Mouse (Mus musculus) cortical plate, adult 2 months (tissue): Measurements from ENCODE around the gene Arid5b. TPM values are rescaled to one million over a fixed set of nuclear protein-coding genes. Genes with fewer than 3 reads are reported as not detected.

ENCODE experiments used
- H3K27ac ChIP-seq: fragments of 200-500 bp; 2 replicates; pipeline ENCODE4 v1.5.1; 2012; ENCODE audit warnings: low read length, control low read depth, inconsistent platforms; ENCODE audit not compliant: insufficient read depth
- H3K4me1 ChIP-seq: fragments of 200-500 bp; 2 replicates; pipeline ENCODE4 v1.6.1; 2011; ENCODE audit warnings: low read length; ENCODE audit not compliant: control insufficient read depth, insufficient read depth
- H3K4me3 ChIP-seq: fragments of 200-500 bp; 2 replicates; pipeline ENCODE4 v1.5.1; 2011; ENCODE audit warnings: mild to moderate bottlenecking, low read length, control low read depth; ENCODE audit not compliant: insufficient read depth
- CTCF ChIP-seq: fragments of 200-500 bp; IDR thresholded peaks from 2 replicates; pipeline ENCODE4 v1.5.1; 2011; ENCODE audit warnings: mild to moderate bottlenecking, control low read depth, low read length; ENCODE audit not compliant: insufficient read depth; ENCODE audit errors: extremely low read depth
- POLR2A ChIP-seq: fragments of 200-500 bp; IDR thresholded peaks from 2 replicates; pipeline ENCODE4 v1.6.1; 2011; ENCODE audit warnings: mild to moderate bottlenecking, low read length, control low read depth; ENCODE audit not compliant: insufficient read depth; ENCODE audit errors: extremely low read depth
- polyA plus RNA-seq: library from polyadenylated mRNA; depleted of rRNA; stranded (reverse); fragments of >200 nt; gene quantifications from 2 replicates; pipeline ENCODE4 v1.2.3, GENCODE M21; 2012

Arid5b gene
- polyA plus RNA-seq, 1 experiment: 11.7 TPM

DNA sequence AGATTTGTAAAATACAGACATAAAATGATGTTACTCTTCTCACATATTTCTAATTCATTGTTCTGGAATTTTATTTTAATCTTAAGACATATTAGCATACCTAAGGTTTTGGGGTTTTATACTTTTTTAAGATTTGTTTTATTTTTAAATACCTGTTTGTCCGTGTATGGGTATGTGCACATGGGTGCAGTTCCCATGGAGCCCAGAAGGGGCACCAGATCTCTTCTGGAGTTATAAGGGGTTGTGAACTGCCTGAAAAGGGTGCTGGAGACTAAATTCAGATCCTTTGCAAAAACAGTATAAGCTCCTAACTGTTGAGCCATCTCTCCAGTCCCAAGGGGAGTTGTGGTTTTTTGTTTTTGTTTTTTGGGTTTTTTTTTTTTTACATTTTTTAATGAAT is 220.2 kb downstream of the Arid5b start:
- Histone ChIP-seq H3K4me1 (no peaks in the 10 kb centered on the region; the same call in 1 of the 2 replicates), H3K27ac (no peak overlapping the region), H3K4me3 (no peak overlapping the region)
- TF ChIP-seq CTCF (no peak), POLR2A (no peak)

DNA sequence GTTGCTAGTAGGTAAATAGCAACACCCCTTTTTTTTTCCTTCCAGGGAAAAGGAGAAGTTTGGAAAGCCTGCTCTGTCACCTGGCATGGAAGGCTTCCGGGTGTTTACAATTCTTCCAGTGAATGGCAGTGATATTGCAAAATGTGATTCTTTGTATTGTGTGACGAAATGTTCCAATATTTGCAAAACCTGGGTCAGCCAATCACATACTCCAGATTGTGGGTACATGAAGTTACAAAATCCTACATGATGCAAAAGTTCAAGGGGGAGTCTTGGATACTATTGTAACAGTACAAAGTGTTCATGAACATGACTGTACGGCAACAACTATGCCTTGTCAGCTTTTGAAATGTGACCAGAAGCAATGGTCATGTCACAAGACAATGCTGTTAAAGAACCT is 220.7 kb downstream of the Arid5b start:
- Histone ChIP-seq H3K4me3 (no peak overlapping the region), H3K27ac (no peak overlapping the region), H3K4me1 (no peaks in the 10 kb centered on the region; the same call in 1 of the 2 replicates)
- TF ChIP-seq CTCF (no peak), POLR2A (no peak)

DNA sequence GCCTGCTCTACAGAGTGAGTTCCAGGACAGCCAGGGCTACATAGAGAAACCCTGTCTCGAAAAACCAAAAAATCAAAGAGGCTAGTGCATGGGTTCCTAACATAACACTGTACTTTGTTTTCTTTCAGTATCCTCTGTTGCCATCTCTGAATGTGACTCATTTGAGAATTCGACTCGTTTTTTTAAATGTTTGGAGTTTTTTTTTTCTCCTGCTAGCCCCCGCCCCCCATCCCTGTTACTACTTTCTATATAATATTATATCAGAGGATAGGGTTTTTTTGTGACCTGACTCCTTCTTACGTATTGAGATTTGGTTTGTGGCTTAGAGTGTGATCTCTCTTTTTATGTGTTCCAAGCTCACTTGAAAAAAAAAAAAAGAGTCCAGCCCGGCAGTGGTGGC is 223.8 kb downstream of the Arid5b start:
- Histone ChIP-seq H3K4me3 (no peak overlapping the region), H3K4me1 (no peaks in the 10 kb centered on the region), H3K27ac (no peak overlapping the region)
- TF ChIP-seq POLR2A (no peak), CTCF (no peak)

DNA sequence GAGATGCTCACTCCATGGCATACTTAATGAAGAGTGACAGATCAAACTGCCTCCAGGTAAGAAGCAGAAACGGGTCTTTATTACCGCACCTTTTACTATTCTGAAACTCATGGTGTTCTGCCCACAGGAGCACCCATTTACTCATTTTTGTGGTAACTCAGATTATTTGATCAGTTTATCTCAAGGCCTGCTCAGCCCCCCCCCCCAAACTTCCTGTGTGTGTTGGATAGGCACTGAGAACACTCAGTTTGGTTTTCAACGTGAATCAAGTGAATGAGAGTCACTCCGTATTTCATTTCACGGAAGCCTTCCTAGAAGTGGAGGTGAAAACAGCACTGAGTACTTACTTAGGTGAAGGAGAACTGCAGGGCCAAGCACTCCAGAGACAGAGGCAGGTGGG is 224.4 kb downstream of the Arid5b start:
- TF ChIP-seq POLR2A (no peak), CTCF (no peak)
- H3K27ac ChIP-seq: no peak overlapping the region
- H3K4me3 ChIP-seq: no peak overlapping the region
- no peaks in the 10 kb centered on the region for H3K4me1 ChIP-seq

DNA sequence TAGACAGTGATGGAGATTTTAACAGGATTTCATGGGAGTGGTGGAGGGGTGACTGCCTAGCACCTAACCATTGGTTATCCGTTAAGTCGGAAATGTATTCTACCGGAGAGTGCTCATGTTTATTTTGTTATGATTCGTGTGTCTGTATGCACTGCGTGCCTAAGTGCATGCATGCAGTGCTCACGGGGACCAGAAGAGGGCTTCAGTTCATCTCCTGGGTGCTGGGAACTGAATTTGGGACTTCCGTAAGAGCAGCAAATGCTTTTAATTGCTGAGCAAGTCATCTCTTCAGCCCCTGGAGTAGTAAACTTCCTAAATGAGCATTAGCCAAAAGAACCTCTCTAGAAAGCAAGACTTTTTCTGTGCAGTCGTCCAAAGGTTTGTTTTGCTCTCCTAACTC is 226.2 kb downstream of the Arid5b start:
- Histone ChIP-seq H3K4me3 (no peak overlapping the region), H3K27ac (no peak overlapping the region), H3K4me1 (no peaks in the 10 kb centered on the region)
- TF ChIP-seq CTCF (no peak), POLR2A (no peak)

DNA sequence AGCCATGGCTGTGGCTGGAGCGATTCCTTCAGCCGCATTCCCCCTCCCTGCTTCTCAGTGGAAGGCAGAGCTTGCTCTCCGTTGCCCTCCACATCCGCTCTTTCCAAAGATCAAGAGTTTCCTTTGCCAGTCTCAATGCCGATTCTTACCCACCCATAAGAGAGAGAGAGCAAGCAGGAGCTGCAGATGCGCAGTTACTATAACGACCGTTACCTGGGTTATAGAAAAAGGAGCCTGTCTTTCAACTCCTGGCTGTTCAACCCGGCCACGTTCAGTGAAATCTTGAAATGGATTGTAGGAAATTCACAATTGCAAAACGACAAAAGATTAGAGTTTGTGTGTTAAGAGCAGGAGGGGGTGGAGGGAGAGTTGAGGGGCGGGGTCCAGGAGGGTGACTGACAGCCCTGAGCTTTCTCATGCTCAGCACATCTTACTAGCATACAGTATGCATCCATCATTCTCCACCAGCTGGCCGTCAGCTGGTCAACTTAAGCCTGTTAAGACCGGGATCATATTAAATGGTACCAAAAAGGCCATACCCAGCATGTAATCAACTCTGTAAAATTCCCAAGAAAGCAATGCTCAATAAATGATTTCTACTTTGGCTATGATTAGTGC is 227.1 kb downstream of the Arid5b start:
- no peaks in the 10 kb centered on the region for H3K4me1 ChIP-seq
- no peak for TF ChIP-seq POLR2A
- no peak for TF ChIP-seq CTCF

DNA sequence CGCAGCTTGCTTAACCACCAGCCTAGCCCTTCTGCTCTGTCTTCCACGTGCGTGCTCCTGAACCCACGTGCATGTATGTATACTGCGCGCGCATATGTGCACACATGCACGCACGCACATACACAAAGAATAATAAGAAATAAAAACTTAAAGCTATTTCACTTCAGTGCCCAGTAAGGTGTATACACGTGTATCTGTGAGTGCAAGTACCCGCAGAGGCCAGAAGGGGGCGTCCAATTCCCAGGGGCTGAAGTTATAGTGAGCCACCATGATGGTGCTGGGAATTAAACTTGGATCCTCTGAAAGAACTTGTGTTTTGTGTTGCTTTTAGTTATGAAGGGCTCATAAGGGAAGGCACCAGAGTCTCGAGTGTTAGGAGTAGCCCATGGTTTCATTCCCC is 227.7 kb downstream of the Arid5b start:
- Histone ChIP-seq H3K27ac (no peak overlapping the region), H3K4me3 (no peak overlapping the region), H3K4me1 (no peaks in the 10 kb centered on the region)
- TF ChIP-seq POLR2A (no peak), CTCF (no peak)

More for the DNA sequence above, 227.1 kb downstream of the Arid5b start:
- Histone ChIP-seq H3K27ac (no peak overlapping the region), H3K4me3 (no peak overlapping the region)

DNA sequence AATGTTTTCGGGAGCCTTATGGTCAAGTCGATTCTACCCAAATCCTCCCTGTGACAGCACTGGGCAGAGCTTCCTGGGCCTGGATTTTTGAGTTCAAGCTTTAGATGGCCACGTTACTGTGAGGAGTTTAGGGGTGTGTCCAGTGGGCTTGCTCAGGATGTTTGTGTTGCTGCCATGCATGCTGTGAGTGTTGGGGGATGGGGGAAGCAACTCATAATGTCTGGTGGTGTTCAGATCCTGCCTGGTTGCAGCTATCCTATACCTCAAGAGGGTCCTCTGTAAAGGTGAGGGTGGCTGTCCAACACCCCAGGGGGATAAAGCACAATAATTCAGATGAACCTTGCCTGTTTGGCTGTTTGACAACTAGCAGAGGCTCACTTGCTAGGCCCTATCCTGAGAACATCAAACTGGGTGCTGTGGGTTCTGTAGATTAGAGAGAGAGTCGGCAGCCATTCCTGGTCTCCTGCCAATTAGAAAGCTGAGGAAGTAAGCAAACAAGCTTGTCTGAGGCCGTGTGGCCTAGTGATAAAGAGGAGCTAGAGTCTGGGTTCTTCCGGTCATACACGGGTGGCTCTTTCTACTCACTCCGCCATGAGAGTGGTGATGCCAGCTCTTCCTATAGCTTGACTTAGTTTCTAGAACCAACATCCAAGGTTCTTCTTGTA is 229.8 kb downstream of the Arid5b start:
- no peak for TF ChIP-seq POLR2A

DNA sequence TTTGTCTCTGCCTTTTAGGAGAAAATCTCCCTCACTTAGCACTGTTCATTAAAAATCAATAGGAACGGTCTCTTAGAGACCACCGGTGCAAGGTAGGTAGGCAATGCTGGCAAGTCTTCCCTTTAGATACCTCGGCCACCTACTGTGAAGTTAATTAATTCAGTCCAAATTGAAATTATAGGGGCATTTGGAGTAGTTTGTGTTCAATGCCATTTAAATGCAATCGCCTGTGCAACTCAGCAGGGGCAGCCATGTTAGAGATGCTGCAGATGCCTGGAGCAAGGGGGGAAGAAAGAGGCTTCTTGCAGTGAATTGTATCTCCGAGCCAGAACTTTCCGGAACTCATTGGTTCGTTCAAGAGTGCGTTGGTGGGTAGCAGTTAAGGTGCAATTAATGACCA is 233.7 kb downstream of the Arid5b start:
- no peaks in the 10 kb centered on the region for H3K4me1 ChIP-seq
- TF ChIP-seq POLR2A (no peak), CTCF (no peak)
- H3K27ac ChIP-seq: no peak overlapping the region
- H3K4me3 ChIP-seq: no peak overlapping the region

More for the DNA sequence above, 229.8 kb downstream of the Arid5b start:
- H3K4me1 ChIP-seq: no peaks in the 10 kb centered on the region
- no peak overlapping the region for H3K27ac ChIP-seq
- no peak overlapping the region for H3K4me3 ChIP-seq

DNA sequence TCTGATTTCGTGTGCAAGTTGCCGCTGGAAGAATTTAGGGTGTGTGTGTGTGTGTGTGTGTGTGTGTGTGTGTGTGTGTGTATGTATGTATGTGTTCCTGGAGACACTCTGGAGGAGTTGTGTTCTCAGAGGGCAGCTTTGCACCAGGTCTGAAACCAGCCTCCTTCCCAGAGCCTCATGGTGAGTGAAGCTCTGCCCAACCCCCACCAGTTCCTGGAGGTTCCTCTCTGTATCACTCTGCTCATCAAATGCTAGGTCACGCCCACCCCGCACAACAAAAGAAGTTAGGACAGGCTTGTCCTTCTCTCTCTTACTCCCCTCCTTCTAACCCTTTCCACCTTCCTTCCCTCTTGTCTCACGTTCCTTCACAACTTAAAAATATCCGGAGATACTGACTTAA is 234.6 kb downstream of the Arid5b start:
- Histone ChIP-seq H3K4me3 (no peak overlapping the region), H3K27ac (no peak overlapping the region), H3K4me1 (no peaks in the 10 kb centered on the region)
- TF ChIP-seq CTCF: no peak
- no peak for TF ChIP-seq POLR2A
